Mouse (Mus musculus) cerebellum, postnatal 4 days (tissue): ENCODE data around the gene P4ha2.
A peak's percentile ranks its signal among the peaks of the same experiment; 100 is the strongest.

Source experiments
- DNase-seq, 2 experiments: peaks; one replicate each; pipeline ENCODE4 v3.0.0; 2022; ENCODE audit warnings: low spot score in 2 of 2, mixed read lengths in 1 of 2

The P4ha2 gene

GRCm38 (mm10) chr11:54100045-54100691 lies at the start of gene P4ha2:
Gene P4ha2, plus strand, starts transcription at chr11:54100095.
- no peak for DNase-seq

GRCm38 (mm10) chr11:54050205-54050604 lies 49.7 kb upstream of the P4ha2 start:
- no peak for DNase-seq

GRCm38 (mm10) chr11:54051161-54051560 lies 48.7 kb upstream of the P4ha2 start:
- no peak for DNase-seq

GRCm38 (mm10) chr11:54052128-54052527 lies 47.8 kb upstream of the P4ha2 start:
- DNase-seq: no peak

- no peak for DNase-seq
Observed at GRCm38 (mm10) chr11:54053090-54053489, 46.8 kb upstream of the P4ha2 start.

GRCm38 (mm10) chr11:54054257-54054656 lies 45.6 kb upstream of the P4ha2 start:
- peak in 1 of 2 experiments; percentile 50 for DNase-seq

- DNase-seq: peak in 1 of 2 experiments; percentile 36
Observed at GRCm38 (mm10) chr11:54056132-54056531, 43.8 kb upstream of the P4ha2 start.

- no peak for DNase-seq
Observed at GRCm38 (mm10) chr11:54057428-54057827, 42.5 kb upstream of the P4ha2 start.

GRCm38 (mm10) chr11:54058056-54058617 lies 41.8 kb upstream of the P4ha2 start:
- no peak for DNase-seq

- no peak for DNase-seq
Observed at GRCm38 (mm10) chr11:54058643-54059042, 41.3 kb upstream of the P4ha2 start.

- no peak for DNase-seq
Observed at GRCm38 (mm10) chr11:54059526-54059925, 40.4 kb upstream of the P4ha2 start.

GRCm38 (mm10) chr11:54060316-54060715 lies 39.6 kb upstream of the P4ha2 start:
- DNase-seq: no peak

- DNase-seq: peak in 1 of 2 experiments; percentile 32
Observed at GRCm38 (mm10) chr11:54062086-54062752, 37.7 kb upstream of the P4ha2 start.

GRCm38 (mm10) chr11:54062753-54063471 lies 37.0 kb upstream of the P4ha2 start:
- no peak for DNase-seq

GRCm38 (mm10) chr11:54063472-54063775 lies 36.5 kb upstream of the P4ha2 start:
- DNase-seq: no peak

- DNase-seq: no peak
Observed at GRCm38 (mm10) chr11:54064412-54064978, 35.4 kb upstream of the P4ha2 start.

- DNase-seq: no peak
Observed at GRCm38 (mm10) chr11:54065106-54065914, 34.6 kb upstream of the P4ha2 start.

- no peak for DNase-seq
Observed at GRCm38 (mm10) chr11:54065915-54066178, 34.0 kb upstream of the P4ha2 start.

- no peak for DNase-seq
Observed at GRCm38 (mm10) chr11:54066400-54066799, 33.5 kb upstream of the P4ha2 start.

- DNase-seq: peak in 1 of 2 experiments; percentile 30
Observed at GRCm38 (mm10) chr11:54067318-54067995, 32.4 kb upstream of the P4ha2 start.

GRCm38 (mm10) chr11:54067996-54068519 lies 31.8 kb upstream of the P4ha2 start:
- no peak for DNase-seq
